Mouse (Mus musculus) limb, embryonic 12.5 days (tissue): ENCODE data around the gene Amn1. TPM values are rescaled to one million over a fixed set of nuclear protein-coding genes. Genes with fewer than 3 reads are reported as not detected.
A peak's percentile ranks its signal among the peaks of the same experiment; 100 is the strongest.

Experiments
- ATAC-seq: fragments of 200-750 bp; cut with Nextera tagmentation; 2 replicates; pipeline ENCODE4 v1.8.0; 2017; ENCODE audit warnings: low read depth, moderate TSS enrichment; ENCODE audit not compliant: insufficient number of reproducible peaks, insufficient read depth, low FRiP score, low TSS enrichment
- H3K27ac ChIP-seq: fragments of 300-500 bp; sonication (generic); 2 replicates; pipeline ENCODE4 v1.5.1; 2016; ENCODE audit warnings: mild to moderate bottlenecking, moderate library complexity
- H3K27me3 ChIP-seq: fragments of 300-500 bp; sonication (generic); 2 replicates; pipeline ENCODE4 v1.6.1; 2016; ENCODE audit warnings: mild to moderate bottlenecking, moderate library complexity
- H3K36me3 ChIP-seq: fragments of 300-500 bp; sonication (generic); 2 replicates; pipeline ENCODE4 v1.6.1; 2016; ENCODE audit warnings: mild to moderate bottlenecking, moderate library complexity
- H3K4me1 ChIP-seq: fragments of 300-500 bp; sonication (generic); replicated peaks from 2 replicates; pipeline ENCODE4 v1.6.1; 2016
- H3K4me2 ChIP-seq: fragments of 300-500 bp; sonication (generic); 2 replicates; pipeline ENCODE4 v1.6.1; 2016; ENCODE audit warnings: mild to moderate bottlenecking, moderate library complexity
- H3K4me3 ChIP-seq: fragments of 300-500 bp; sonication (generic); replicated peaks from 2 replicates; pipeline ENCODE4 v1.5.1; 2016; ENCODE audit warnings: mild to moderate bottlenecking
- H3K9ac ChIP-seq: fragments of 300-500 bp; sonication (generic); replicated peaks from 2 replicates; pipeline ENCODE4 v1.6.1; 2016; ENCODE audit warnings: mild to moderate bottlenecking, moderate library complexity
- H3K9me3 ChIP-seq: fragments of 300-500 bp; sonication (generic); 2 replicates; pipeline ENCODE4 v1.6.1; 2016; ENCODE audit warnings: mild to moderate bottlenecking, moderate library complexity
- WGBS: fragments of 180-500 bp; shearing (Covaris S2); methylation state at CpG from one replicate; pipeline ENCODE4 v1.1.7; 2016; 5-methylcytosine and 5-hydroxymethylcytosine counted together
- polyA plus RNA-seq: library from polyadenylated mRNA; unstranded; fragments of >200 nt; fragmentation: Nextera tagmentation; extraction: Ambion mirVana; gene quantifications from 2 replicates; pipeline ENCODE4 v1.2.1, GENCODE M21; 2016

Gene Amn1
- polyA plus RNA-seq, 1 experiment from 2014 or later: 43.3 TPM

DNA sequence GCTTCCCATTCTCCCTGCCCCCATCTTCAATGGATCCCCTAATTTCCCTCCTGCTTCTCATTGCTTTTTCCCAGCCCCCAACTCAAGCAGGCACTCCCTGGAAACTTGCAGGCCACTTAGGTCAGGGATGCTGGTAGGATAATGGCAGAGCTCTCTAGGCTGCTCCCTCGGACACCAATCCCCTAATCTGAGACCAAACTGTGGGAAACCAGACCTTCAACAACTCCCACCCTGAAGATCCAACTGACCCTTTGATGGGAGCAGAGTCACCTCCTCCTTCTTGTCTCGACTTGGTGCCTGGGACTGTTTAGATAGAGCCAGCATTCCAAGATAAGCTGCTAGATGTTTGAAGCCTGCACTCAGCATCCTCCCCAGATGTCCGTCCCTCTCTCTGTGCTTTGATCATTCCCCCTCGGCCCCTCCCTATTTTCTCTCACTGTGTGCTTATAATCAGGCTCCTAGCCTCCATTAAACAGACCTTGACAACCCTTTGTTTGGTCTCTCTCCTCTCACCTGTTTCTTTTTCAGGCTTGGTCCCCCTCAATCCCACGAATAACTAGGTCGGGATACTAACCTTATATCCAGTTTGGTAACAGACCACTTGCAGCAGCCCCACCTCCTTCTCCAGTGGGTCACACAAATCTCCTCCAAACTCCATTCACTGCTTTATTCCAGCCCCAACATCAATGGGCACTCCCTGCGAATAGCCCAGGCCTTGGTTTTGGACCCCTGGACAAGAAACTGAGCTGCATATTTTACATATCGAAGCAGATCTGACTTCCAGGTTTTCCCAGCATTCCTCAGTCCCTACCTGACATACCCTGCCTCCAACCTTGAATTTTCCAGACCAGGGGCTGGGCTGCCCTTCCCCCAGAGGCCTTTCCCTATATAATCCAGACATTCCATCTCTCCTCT is 34.1 kb downstream of the Amn1 start:
- Histone ChIP-seq H3K9me3 (no peaks in the 10 kb centered on the region), H3K27me3 (no peaks in the 10 kb centered on the region), H3K9ac (no peak overlapping the region), H3K36me3 (peaks cover 50% of the 10 kb centered on the region), H3K27ac (no peak overlapping the region), H3K4me2 (no peak overlapping the region), H3K4me1 (peaks cover 10% of the 10 kb centered on the region), H3K4me3 (no peak overlapping the region)
- no peak for ATAC-seq
- WGBS: 16% methylated on average over 8 of the region's 8 CpGs

DNA sequence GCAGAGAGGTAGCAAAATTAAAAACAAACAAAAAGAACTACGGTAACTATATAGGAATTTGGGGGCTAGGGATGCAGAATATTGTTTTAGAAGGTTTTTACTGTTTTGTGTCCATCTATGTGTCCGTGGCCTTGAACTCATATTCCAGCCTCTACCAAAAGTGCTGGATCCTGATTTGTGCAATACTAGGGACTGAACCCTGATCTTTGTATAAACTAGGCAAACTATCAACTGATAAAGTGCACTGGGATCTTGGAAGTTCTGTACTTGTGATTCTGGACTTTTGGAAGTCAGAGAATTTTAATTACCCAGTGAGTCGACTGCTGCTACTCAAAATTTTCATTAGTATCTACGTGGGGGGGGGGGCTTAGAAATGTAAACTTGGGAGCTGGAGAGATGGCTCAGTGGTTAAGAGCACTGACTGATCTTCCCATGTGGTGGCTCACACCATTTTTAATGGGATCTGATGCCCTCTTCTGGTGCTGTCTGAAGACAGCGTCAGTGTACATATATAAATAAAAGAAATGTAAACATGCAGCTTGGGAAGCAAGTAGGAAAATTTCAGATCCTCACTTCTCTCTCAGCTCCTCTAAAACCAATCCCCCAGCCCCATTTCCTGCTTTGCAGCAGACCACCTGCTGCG is 34.9 kb downstream of the Amn1 start:
- H3K9ac ChIP-seq: no peak overlapping the region
- no peaks in the 10 kb centered on the region for H3K9me3 ChIP-seq
- peaks cover 10% of the 10 kb centered on the region for H3K4me1 ChIP-seq
- ATAC-seq: no peak
- H3K27ac ChIP-seq: no peak overlapping the region
- WGBS: 41% methylated on average over 6 of the region's 6 CpGs
- no peak overlapping the region for H3K4me3 ChIP-seq
- peaks cover 43% of the 10 kb centered on the region for H3K36me3 ChIP-seq
- no peak overlapping the region for H3K4me2 ChIP-seq
- no peaks in the 10 kb centered on the region for H3K27me3 ChIP-seq

DNA sequence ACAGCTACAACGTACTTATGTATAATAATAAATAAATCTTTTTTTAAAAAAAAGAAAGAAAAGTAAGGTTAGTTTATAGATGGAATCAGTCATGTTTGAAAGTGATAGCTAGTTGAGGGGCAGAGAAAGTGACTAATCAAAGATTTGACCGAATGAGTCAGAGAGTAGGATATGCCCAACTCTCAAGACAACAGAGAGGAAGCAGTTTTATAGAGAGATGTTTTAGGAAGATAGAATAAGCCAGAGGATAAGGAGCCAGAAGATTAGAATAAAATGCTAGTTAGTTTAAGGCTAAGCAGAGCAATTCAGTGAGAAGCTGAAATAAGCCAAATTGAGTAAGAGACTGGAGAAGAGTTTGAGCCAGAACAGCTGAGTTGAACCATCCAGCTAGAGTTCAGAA is 36.4 kb downstream of the Amn1 start:
- 94% methylated on average over 2 of the region's 2 CpGs for WGBS
- H3K9ac ChIP-seq: no peak overlapping the region
- no peak overlapping the region for H3K27ac ChIP-seq
- H3K4me2 ChIP-seq: no peak overlapping the region
- H3K27me3 ChIP-seq: no peaks in the 10 kb centered on the region
- peaks cover 35% of the 10 kb centered on the region for H3K36me3 ChIP-seq
- no peak overlapping the region for H3K4me3 ChIP-seq
- no peaks in the 10 kb centered on the region for H3K9me3 ChIP-seq
- peaks cover 10% of the 10 kb centered on the region for H3K4me1 ChIP-seq
- no peak for ATAC-seq

DNA sequence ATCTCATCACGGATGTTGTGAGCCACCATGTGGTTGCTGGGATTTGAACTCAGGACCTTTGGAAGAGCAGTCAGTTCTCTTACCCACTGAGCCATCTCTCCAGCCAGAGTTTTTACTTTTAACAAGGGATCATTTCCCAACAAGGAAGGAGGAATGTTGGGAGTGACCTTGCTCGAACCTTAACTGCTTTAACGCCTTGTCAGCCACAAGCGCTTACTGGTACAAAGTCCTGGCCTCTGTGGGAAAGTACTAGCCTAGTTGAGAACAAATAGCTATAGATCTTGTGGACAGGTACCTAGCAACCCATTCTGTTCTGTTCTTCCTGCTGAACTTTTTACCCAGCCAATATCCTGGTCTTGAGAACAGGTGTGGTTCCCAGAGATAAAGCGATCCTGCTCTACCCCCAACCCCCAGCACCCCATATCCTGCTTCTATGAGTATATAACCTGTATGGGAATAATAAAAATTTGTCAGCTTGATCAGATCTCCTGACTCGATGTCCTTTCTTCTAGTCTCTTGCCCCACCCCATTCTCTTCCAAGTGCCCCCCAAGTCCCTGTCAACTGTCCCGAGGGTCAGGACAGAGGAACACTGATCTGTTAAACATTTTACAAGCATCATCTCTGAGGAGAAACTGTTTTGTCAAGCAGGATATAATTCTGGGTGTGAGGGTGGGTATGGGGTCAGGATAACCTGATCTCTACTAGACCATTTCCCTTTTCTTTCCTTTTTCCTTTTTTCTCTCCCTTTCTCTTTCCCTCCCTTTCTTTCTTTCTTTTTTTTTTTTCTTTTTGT is 39.9 kb downstream of the Amn1 start:
- Histone ChIP-seq H3K27me3 (no peaks in the 10 kb centered on the region), H3K27ac (no peak overlapping the region), H3K4me1 (no peaks in the 10 kb centered on the region), H3K4me3 (no peak overlapping the region), H3K9me3 (no peaks in the 10 kb centered on the region), H3K9ac (no peak overlapping the region), H3K4me2 (no peak overlapping the region), H3K36me3 (peaks cover 37% of the 10 kb centered on the region)
- WGBS: 83% methylated on average over 7 of the region's 7 CpGs
- no peak for ATAC-seq

DNA sequence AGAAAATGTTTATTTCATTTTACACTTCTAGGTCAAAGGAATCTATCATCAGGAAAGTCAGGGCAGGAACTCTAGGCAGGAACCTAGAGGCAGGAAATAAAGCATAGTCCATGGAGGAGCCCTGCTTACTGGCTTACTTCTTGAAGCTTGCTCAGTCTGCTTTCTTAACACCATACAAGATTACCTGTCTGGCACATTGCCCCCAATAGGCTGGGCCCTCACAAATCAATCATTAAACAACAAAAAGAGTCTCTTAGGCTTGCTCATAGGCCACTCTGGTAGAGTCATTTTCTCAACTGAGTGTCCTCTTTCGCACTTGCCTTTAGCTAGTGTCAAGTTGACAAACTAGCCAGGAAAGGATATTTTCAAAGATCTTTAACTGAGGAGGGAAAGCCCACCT is 43.4 kb downstream of the Amn1 start:
- H3K36me3 ChIP-seq: peaks cover 26% of the 10 kb centered on the region
- H3K4me3 ChIP-seq: no peak overlapping the region

DNA sequence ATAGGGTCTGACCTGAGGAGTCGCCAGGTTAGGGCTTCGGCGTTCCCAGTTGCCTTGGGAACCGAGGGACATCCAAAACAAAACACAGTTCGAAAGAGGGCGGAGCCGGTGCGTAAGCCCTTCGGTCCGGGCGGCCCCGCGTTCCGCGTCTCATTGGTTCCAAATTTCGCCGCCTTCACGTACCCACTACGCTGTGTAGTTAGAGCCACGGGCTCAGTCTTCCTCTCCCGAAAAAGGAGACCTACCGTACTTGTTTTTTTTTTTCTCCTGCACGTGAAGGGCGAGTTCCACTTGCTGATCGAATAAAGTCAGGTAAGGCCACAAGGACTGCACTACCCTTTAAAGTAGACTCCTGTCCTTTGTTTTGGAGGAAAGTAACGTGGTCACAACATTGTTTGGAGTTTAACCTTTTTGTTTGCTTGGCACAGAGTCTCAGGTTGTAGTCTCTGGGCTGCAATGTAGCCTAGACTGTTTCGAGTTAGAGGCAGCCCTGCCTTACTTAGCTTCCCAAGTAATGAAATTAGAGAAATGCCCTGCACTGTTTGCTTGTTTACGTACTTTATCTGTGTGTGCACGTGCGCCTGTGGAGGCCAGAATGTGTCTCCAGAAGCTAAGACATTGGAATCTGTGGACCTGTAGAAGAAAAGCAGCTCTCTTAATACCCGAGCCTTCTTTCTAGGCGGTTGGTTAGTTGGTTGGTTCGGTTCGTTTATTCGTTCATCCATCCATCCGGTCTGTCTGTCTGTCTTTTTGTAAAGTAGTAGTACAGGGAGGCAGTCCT is 46.9 kb downstream of the Amn1 start:
- Histone ChIP-seq H3K36me3 (peaks cover 18% of the 10 kb centered on the region), H3K4me3 (peak overlapping the region; percentile 55), H3K9me3 (no peaks in the 10 kb centered on the region), H3K4me2 (peak overlapping the region; percentile 61), H3K4me1 (0 out of 2 replicates have a peak, but pooled peaks cover 6% of the 10 kb centered on the region), H3K27me3 (no peaks in the 10 kb centered on the region), H3K9ac (peak overlapping the region; percentile 74), H3K27ac (peak overlapping the region; percentile 53)
- ATAC-seq: peak; percentile 96
- 7% methylated on average over 36 of the region's 36 CpGs for WGBS

More for the DNA sequence above, 43.4 kb downstream of the Amn1 start:
- no peak overlapping the region for H3K27ac ChIP-seq
- no peaks in the 10 kb centered on the region for H3K27me3 ChIP-seq
- ATAC-seq: no peak
- no peak overlapping the region for H3K9ac ChIP-seq
- 0 out of 2 replicates have a peak, but pooled peaks cover 6% of the 10 kb centered on the region for H3K4me1 ChIP-seq
- no peak overlapping the region for H3K4me2 ChIP-seq
- no peaks in the 10 kb centered on the region for H3K9me3 ChIP-seq
- 97% methylated on average over 1 of the region's 1 CpGs for WGBS

DNA sequence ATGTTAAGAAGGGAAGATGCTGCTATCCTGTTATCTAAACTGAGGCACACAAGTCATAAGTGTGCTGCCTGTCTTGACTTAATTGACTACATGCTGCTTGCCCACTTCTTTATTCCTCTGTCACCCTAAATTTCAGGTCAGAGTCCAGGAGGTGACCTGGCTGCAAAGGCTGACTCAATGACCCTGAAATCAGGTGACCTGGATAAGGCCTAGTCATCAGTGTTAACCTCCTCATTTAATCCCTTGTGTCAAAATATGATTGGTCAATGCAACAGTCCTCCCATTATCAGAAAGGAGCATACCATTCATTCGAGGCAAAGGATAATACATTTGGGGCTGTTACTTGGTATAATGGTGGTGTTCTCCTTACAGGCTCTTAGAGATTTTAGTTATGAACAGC is 49.0 kb downstream of the Amn1 start, which contains the start of gene Etfbkmt:
TSS of gene Etfbkmt (plus strand) at position 379 of the 400 bp plus-strand sequence.
- no peak within 1 kb of the TSS for H3K4me2 ChIP-seq
- peaks cover 10% of the 10 kb centered on the region for H3K36me3 ChIP-seq
- H3K4me3 ChIP-seq: no peak within 1 kb of the TSS
- WGBS: 78% methylated on average over 1 of the region's 1 CpGs
- H3K27me3 ChIP-seq: no peaks in the 10 kb centered on the region
- no peak for ATAC-seq
- H3K9ac ChIP-seq: no peak within 1 kb of the TSS
- peaks cover 15% of the 10 kb centered on the region for H3K4me1 ChIP-seq
- H3K27ac ChIP-seq: no peak within 1 kb of the TSS
- H3K9me3 ChIP-seq: no peaks in the 10 kb centered on the region

DNA sequence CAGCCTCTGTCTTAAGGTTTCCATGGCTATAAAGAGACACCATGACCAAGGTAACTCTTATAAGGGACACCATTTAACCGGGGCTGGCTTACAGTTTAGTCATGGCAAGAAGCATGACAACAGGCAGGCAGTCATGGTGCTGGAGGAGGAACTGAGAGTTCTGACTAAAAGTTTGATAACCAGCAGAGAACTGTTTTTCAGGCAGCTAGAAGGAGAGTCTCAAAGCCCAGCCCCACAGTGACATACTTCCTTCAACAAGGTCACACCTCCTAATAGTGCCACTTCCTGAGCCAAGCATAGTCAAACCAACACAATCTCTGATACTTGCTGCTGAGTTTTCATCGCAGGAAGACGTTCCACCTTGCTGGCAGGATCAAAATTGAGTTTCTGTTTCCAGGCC is 49.5 kb downstream of the Amn1 start:
- peaks cover 6% of the 10 kb centered on the region for H3K36me3 ChIP-seq
- H3K9ac ChIP-seq: no peak overlapping the region
- no peak overlapping the region for H3K27ac ChIP-seq
- no peaks in the 10 kb centered on the region for H3K9me3 ChIP-seq
- H3K27me3 ChIP-seq: no peaks in the 10 kb centered on the region
- ATAC-seq: no peak
- H3K4me1 ChIP-seq: peaks cover 19% of the 10 kb centered on the region
- 86% methylated on average over 3 of the region's 3 CpGs for WGBS
- no peak overlapping the region for H3K4me2 ChIP-seq
- H3K4me3 ChIP-seq: no peak overlapping the region

DNA sequence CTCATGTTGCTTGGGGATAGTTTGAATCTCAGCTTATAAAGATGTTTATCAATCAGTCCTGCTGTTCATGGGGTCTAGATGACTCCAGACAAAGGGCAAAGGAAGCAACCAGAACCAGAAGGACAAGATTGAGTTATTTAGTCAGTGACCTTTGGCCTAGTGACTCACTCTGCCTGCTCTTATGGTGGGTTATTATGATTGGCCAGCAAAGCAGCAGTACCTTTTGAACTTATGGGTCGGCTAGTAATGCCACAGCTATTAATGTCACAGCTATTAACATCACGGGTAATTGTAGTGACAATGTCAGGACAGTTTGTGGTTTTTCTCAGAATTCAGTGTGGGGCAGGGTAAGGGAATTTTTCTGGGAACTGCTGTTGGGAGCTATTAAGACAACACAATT is 50.6 kb downstream of the Amn1 start:
- Histone ChIP-seq H3K4me2 (no peak overlapping the region), H3K9ac (no peak overlapping the region), H3K4me1 (peaks cover 19% of the 10 kb centered on the region), H3K36me3 (peaks cover 1% of the 10 kb centered on the region; the same call in 1 of the 2 replicates), H3K9me3 (no peaks in the 10 kb centered on the region), H3K27ac (no peak overlapping the region), H3K27me3 (no peaks in the 10 kb centered on the region), H3K4me3 (no peak overlapping the region)
- WGBS: 46% methylated on average over 2 of the region's 2 CpGs
- ATAC-seq: no peak

DNA sequence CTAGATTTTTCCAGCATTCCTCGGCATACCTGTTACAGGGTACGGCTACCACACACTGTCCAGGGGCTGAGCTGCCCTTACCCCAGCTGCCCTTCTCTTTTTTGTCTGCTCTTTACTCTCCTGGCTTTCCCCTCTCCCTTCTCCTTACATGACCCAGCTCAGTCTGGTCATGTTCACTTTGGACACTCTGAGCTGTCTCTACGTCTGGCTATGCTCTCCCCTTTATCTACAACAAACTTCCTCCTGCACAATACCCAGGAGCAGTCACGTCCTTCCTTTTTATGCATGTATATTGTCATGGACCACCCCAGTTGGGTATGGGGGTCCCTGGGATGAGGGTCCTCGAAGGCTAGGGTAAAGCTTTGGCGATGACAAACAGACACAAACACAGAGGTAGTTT is 52.9 kb downstream of the Amn1 start:
- Histone ChIP-seq H3K36me3 (no peaks in the 10 kb centered on the region), H3K4me1 (peaks cover 12% of the 10 kb centered on the region), H3K4me2 (no peak overlapping the region), H3K9ac (no peak overlapping the region), H3K9me3 (no peaks in the 10 kb centered on the region), H3K4me3 (no peak overlapping the region), H3K27me3 (no peaks in the 10 kb centered on the region), H3K27ac (no peak overlapping the region)
- 70% methylated on average over 6 of the region's 6 CpGs for WGBS
- ATAC-seq: no peak
